Mouse (Mus musculus) hindbrain, embryonic 13.5 days (tissue): ENCODE results near the gene Dhx30. TPM values are rescaled to one million over a fixed set of nuclear protein-coding genes. Genes with fewer than 3 reads are reported as not detected.

Source experiments
- ATAC-seq: fragments of 200-750 bp; cut with Nextera tagmentation; 2 replicates; pipeline ENCODE4 v1.8.0; 2017; ENCODE audit warnings: moderate TSS enrichment; ENCODE audit not compliant: low FRiP score
- H3K27ac ChIP-seq: fragments of 300-500 bp; sonication (generic); 2 replicates; pipeline ENCODE4 v1.5.1; 2015; ENCODE audit warnings: inconsistent platforms, mild to moderate bottlenecking, moderate library complexity
- H3K27me3 ChIP-seq: fragments of 300-500 bp; sonication (generic); 2 replicates; pipeline ENCODE4 v1.6.1; 2015; ENCODE audit warnings: mild to moderate bottlenecking, inconsistent platforms
- H3K36me3 ChIP-seq: fragments of 300-500 bp; sonication (generic); 2 replicates; pipeline ENCODE4 v1.6.1; 2015; ENCODE audit warnings: mild to moderate bottlenecking, inconsistent platforms
- H3K4me1 ChIP-seq: fragments of 300-500 bp; sonication (generic); replicated peaks from 2 replicates; pipeline ENCODE4 v1.6.1; 2015; ENCODE audit warnings: inconsistent platforms
- H3K4me2 ChIP-seq: fragments of 300-500 bp; sonication (generic); 2 replicates; pipeline ENCODE4 v1.6.1; 2015; ENCODE audit warnings: inconsistent platforms, mild to moderate bottlenecking, moderate library complexity
- H3K4me3 ChIP-seq: fragments of 300-500 bp; sonication (generic); 2 replicates; pipeline ENCODE4 v1.5.1; 2015; ENCODE audit warnings: mild to moderate bottlenecking, inconsistent platforms
- H3K9ac ChIP-seq: fragments of 300-500 bp; sonication (generic); 2 replicates; pipeline ENCODE4 v1.6.1; 2015; ENCODE audit warnings: mild to moderate bottlenecking, inconsistent platforms
- H3K9me3 ChIP-seq: fragments of 300-500 bp; sonication (generic); 2 replicates; pipeline ENCODE4 v1.6.1; 2016; ENCODE audit warnings: inconsistent platforms
- WGBS: fragments of 180-500 bp; shearing (Covaris S2); methylation state at CpG from one replicate; pipeline ENCODE4 v1.1.7; 2015; 5-methylcytosine and 5-hydroxymethylcytosine counted together
- polyA plus RNA-seq: library from polyadenylated mRNA; unstranded; fragments of >200 nt; fragmentation: Nextera tagmentation; extraction: Ambion mirVana; gene quantifications from 2 replicates; pipeline ENCODE4 v1.2.1, GENCODE M21; 2015

Dhx30 gene
- polyA plus RNA-seq, 1 experiment from 2014 or later = 186 TPM

GRCm38 (mm10) chr9:110054080-110054421, 63.6 kb downstream of the Dhx30 start:
- H3K9me3 ChIP-seq = no peaks in the 10 kb centered on the region
- H3K9ac ChIP-seq = peak overlapping the region; percentile 81
- H3K27me3 ChIP-seq = no peaks in the 10 kb centered on the region
- 6% methylated on average over 2 of the region's 2 CpGs for WGBS
- H3K4me2 ChIP-seq = peak overlapping the region; percentile 79
- H3K4me1 ChIP-seq = peaks cover 72% of the 10 kb centered on the region
- H3K4me3 ChIP-seq = peak overlapping the region; percentile 48
- ATAC-seq = peak; percentile 53
- H3K36me3 ChIP-seq = no peaks in the 10 kb centered on the region
- peak overlapping the region; percentile 97 for H3K27ac ChIP-seq

- H3K9me3 ChIP-seq = no peaks in the 10 kb centered on the region
- H3K27ac ChIP-seq = peak overlapping the region; percentile 97
- no peaks in the 10 kb centered on the region for H3K36me3 ChIP-seq
- ATAC-seq = peak; percentile 83
- H3K4me1 ChIP-seq = peaks cover 67% of the 10 kb centered on the region
- no peaks in the 10 kb centered on the region for H3K27me3 ChIP-seq
- peak overlapping the region; percentile 81 for H3K9ac ChIP-seq
- peak overlapping the region; percentile 79 for H3K4me2 ChIP-seq
- peak overlapping the region; percentile 48 for H3K4me3 ChIP-seq
- 11% methylated on average over 8 of the region's 8 CpGs for WGBS
Measured at GRCm38 (mm10) chr9:110053305-110054079, 64.1 kb downstream of the Dhx30 start.

- WGBS = 44% methylated on average over 4 of the region's 4 CpGs
Measured at GRCm38 (mm10) chr9:110052951-110053304, 64.7 kb downstream of the Dhx30 start.

GRCm38 (mm10) chr9:110051869-110052661, 65.6 kb downstream of the Dhx30 start:
- WGBS = 12% methylated on average over 23 of the region's 23 CpGs
- ATAC-seq = 0 out of 2 replicates have a peak, but pooled peaks have one; percentile 21

More at GRCm38 (mm10) chr9:110052951-110053304, 64.7 kb downstream of the Dhx30 start:
- peaks cover 72% of the 10 kb centered on the region for H3K4me1 ChIP-seq
- peak overlapping the region; percentile 79 for H3K4me2 ChIP-seq
- H3K9me3 ChIP-seq = no peaks in the 10 kb centered on the region
- ATAC-seq = peak; percentile 11; the same call in 1 of the 2 replicates
- H3K27ac ChIP-seq = peak overlapping the region; percentile 97
- no peaks in the 10 kb centered on the region for H3K27me3 ChIP-seq
- peak overlapping the region; percentile 48 for H3K4me3 ChIP-seq
- peak overlapping the region; percentile 81 for H3K9ac ChIP-seq
- no peaks in the 10 kb centered on the region for H3K36me3 ChIP-seq

GRCm38 (mm10) chr9:110051184-110051583, 66.4 kb downstream of the Dhx30 start:
- Histone ChIP-seq H3K9ac (0 out of 2 replicates have a peak overlapping the region, but pooled peaks have one; percentile 24), H3K36me3 (no peaks in the 10 kb centered on the region), H3K4me2 (peak overlapping the region; percentile 79), H3K4me3 (peak overlapping the region; percentile 48; the same call in 1 of the 2 replicates), H3K27ac (peak overlapping the region; percentile 72; the same call in 1 of the 2 replicates), H3K9me3 (no peaks in the 10 kb centered on the region), H3K27me3 (no peaks in the 10 kb centered on the region), H3K4me1 (peaks cover 63% of the 10 kb centered on the region)
- ATAC-seq = no peak

More at GRCm38 (mm10) chr9:110051869-110052661, 65.6 kb downstream of the Dhx30 start:
- peak overlapping the region; percentile 97 for H3K27ac ChIP-seq
- H3K9ac ChIP-seq = peak overlapping the region; percentile 81
- H3K4me1 ChIP-seq = peaks cover 69% of the 10 kb centered on the region
- no peaks in the 10 kb centered on the region for H3K36me3 ChIP-seq
- no peaks in the 10 kb centered on the region for H3K27me3 ChIP-seq
- H3K9me3 ChIP-seq = no peaks in the 10 kb centered on the region
- H3K4me3 ChIP-seq = peak overlapping the region; percentile 48
- H3K4me2 ChIP-seq = peak overlapping the region; percentile 79

- no peaks in the 10 kb centered on the region for H3K36me3 ChIP-seq
Measured at GRCm38 (mm10) chr9:110047857-110048256, 69.8 kb downstream of the Dhx30 start.

GRCm38 (mm10) chr9:110047260-110047659, 70.4 kb downstream of the Dhx30 start:
- no peak overlapping the region for H3K4me2 ChIP-seq
- no peak overlapping the region for H3K9ac ChIP-seq
- H3K9me3 ChIP-seq = no peaks in the 10 kb centered on the region
- H3K27me3 ChIP-seq = no peaks in the 10 kb centered on the region
- no peaks in the 10 kb centered on the region for H3K36me3 ChIP-seq
- H3K4me1 ChIP-seq = peaks cover 28% of the 10 kb centered on the region
- H3K4me3 ChIP-seq = no peak overlapping the region
- H3K27ac ChIP-seq = no peak overlapping the region
- ATAC-seq = no peak

More at GRCm38 (mm10) chr9:110047857-110048256, 69.8 kb downstream of the Dhx30 start:
- Histone ChIP-seq H3K27me3 (no peaks in the 10 kb centered on the region), H3K4me2 (no peak overlapping the region), H3K9ac (no peak overlapping the region), H3K4me1 (peaks cover 34% of the 10 kb centered on the region), H3K4me3 (no peak overlapping the region), H3K27ac (peak overlapping the region; percentile 26), H3K9me3 (no peaks in the 10 kb centered on the region)
- ATAC-seq = no peak
- 11% methylated on average over 3 of the region's 3 CpGs for WGBS

- H3K4me3 ChIP-seq = no peak overlapping the region
- H3K27ac ChIP-seq = no peak overlapping the region
- H3K4me2 ChIP-seq = no peak overlapping the region
- H3K9ac ChIP-seq = no peak overlapping the region
- peaks cover 16% of the 10 kb centered on the region for H3K4me1 ChIP-seq
- ATAC-seq = no peak
- H3K36me3 ChIP-seq = no peaks in the 10 kb centered on the region
- H3K9me3 ChIP-seq = no peaks in the 10 kb centered on the region
- H3K27me3 ChIP-seq = no peaks in the 10 kb centered on the region
Measured at GRCm38 (mm10) chr9:110045763-110046377, 71.8 kb downstream of the Dhx30 start.

- no peaks in the 10 kb centered on the region for H3K9me3 ChIP-seq
- peaks cover 12% of the 10 kb centered on the region for H3K4me1 ChIP-seq
- H3K27ac ChIP-seq = no peak overlapping the region
- H3K36me3 ChIP-seq = peaks cover 10% of the 10 kb centered on the region
- H3K9ac ChIP-seq = no peak overlapping the region
- H3K4me3 ChIP-seq = no peak overlapping the region
- ATAC-seq = no peak
- 96% methylated on average over 4 of the region's 4 CpGs for WGBS
- H3K27me3 ChIP-seq = no peaks in the 10 kb centered on the region
- no peak overlapping the region for H3K4me2 ChIP-seq
Measured at GRCm38 (mm10) chr9:110044373-110044772, 73.3 kb downstream of the Dhx30 start.

GRCm38 (mm10) chr9:110038485-110038884, 79.1 kb downstream of the Dhx30 start:
- H3K27me3 ChIP-seq = no peaks in the 10 kb centered on the region
- H3K9ac ChIP-seq = no peak overlapping the region
- ATAC-seq = no peak
- no peaks in the 10 kb centered on the region for H3K4me1 ChIP-seq
- no peaks in the 10 kb centered on the region for H3K9me3 ChIP-seq
- H3K36me3 ChIP-seq = peaks cover 48% of the 10 kb centered on the region
- no peak overlapping the region for H3K4me3 ChIP-seq
- H3K4me2 ChIP-seq = no peak overlapping the region
- no peak overlapping the region; the same call in 1 of the 2 replicates for H3K27ac ChIP-seq
- whole genome bisulfite sequencing = 92% methylated on average over 2 of the region's 2 CpGs

- WGBS = 91% methylated on average over 8 of the region's 8 CpGs
Measured at GRCm38 (mm10) chr9:110037895-110038294, 79.7 kb downstream of the Dhx30 start.

GRCm38 (mm10) chr9:110035091-110035490, 82.5 kb downstream of the Dhx30 start:
- H3K27ac ChIP-seq = no peak overlapping the region
- WGBS = 84% methylated on average over 4 of the region's 4 CpGs
- H3K4me3 ChIP-seq = no peak overlapping the region
- no peaks in the 10 kb centered on the region for H3K4me1 ChIP-seq
- no peak overlapping the region for H3K9ac ChIP-seq
- no peaks in the 10 kb centered on the region for H3K27me3 ChIP-seq
- peaks cover 44% of the 10 kb centered on the region for H3K36me3 ChIP-seq
- no peak for ATAC-seq
- no peaks in the 10 kb centered on the region for H3K9me3 ChIP-seq
- no peak overlapping the region for H3K4me2 ChIP-seq

More at GRCm38 (mm10) chr9:110037895-110038294, 79.7 kb downstream of the Dhx30 start:
- Histone ChIP-seq H3K36me3 (peaks cover 48% of the 10 kb centered on the region), H3K27me3 (no peaks in the 10 kb centered on the region), H3K9me3 (no peaks in the 10 kb centered on the region), H3K4me1 (no peaks in the 10 kb centered on the region), H3K4me3 (no peak overlapping the region), H3K4me2 (no peak overlapping the region), H3K27ac (no peak overlapping the region), H3K9ac (no peak overlapping the region)
- no peak for ATAC-seq
